Mouse (Mus musculus) MN1 (cell line): Measurements from ENCODE around the gene AI597479.
"Not testable (repeated sequence)": the region's sequence is repeated elsewhere in the genome, so short reads cannot be mapped to it uniquely, and the experiment has no call there.

Experiments
- DNase-seq: peaks from one replicate; pipeline ENCODE4 v3.0.0-alpha.2; 2016; ENCODE audit warnings: low spot score

AI597479 gene

DNA sequence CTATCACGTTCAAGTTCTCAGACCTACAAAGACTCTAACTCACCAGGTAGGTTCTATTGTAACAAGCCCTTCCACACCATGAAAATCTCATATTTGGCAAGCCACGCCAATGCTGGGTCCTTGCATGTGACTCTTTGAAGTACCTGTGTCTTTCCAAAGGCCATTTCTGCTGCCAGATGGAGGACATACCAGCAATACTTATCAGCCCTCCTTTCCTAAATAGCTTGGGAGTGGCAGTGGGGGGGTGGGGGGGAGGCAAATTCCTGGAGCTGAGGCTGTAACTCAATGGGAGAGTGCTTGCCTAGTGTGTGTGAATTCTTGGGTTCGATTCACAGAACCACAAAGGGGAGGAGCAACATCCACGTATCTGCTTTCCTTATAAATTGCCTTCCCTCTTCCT lies 26.2 kb downstream of the AI597479 start:
- no peak for DNase-seq

DNA sequence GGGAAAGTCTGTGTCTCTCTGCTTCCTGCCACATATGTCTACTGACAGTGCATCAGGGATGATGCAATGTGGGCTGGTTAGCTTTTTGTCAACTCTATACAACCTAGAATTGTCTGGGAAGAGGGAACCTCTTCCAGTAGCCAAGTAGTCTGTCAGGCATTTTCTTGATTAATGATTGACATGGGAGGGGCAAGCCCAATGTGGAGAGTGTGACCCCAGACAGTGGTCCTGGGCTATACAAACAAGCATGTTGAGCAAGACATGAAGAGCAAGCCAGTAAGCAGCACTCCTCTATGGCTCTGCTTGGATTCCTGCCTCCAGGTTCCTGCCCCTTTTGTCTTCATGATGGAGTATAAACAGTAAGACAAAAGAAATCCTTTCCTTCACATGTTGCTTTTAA lies 28.7 kb downstream of the AI597479 start:
- no peak for DNase-seq

DNA sequence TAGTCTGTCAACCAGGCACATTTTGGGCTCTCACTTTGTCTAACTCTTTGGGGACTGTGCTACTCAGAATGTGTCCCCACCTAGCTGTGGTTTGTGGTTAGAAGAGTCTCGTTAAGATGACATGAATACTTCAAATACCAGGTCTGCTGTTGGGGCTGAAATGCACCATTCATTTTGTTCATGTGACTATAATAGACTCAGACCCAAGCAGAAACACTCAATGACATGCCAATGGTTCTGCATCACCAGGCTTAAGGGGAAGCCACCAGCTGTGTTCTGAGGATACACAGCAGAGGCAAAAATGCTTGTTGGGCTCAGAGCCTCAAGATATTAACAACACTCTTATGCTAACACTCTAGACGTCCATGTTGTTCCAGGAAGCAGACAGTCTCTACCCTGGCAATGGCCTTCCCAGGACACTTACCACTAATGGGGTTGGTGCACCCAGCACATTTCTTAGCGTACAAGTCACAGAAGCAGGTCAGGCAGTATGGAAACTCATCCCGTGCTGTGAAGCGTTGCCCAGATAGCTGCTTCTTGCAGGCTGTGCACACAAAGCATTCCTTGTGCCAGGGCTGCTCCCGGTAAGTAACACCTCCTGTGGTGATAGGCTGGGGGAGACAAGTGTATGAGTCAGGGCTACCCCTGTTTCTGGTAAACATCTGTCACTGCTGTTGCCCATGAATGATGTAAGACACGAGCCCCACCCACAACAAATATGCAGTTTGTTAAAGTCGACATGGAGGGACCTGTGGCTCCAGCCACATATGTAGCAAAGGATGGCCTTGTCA lies 29.5 kb downstream of the AI597479 start:
- no peak for DNase-seq

DNA sequence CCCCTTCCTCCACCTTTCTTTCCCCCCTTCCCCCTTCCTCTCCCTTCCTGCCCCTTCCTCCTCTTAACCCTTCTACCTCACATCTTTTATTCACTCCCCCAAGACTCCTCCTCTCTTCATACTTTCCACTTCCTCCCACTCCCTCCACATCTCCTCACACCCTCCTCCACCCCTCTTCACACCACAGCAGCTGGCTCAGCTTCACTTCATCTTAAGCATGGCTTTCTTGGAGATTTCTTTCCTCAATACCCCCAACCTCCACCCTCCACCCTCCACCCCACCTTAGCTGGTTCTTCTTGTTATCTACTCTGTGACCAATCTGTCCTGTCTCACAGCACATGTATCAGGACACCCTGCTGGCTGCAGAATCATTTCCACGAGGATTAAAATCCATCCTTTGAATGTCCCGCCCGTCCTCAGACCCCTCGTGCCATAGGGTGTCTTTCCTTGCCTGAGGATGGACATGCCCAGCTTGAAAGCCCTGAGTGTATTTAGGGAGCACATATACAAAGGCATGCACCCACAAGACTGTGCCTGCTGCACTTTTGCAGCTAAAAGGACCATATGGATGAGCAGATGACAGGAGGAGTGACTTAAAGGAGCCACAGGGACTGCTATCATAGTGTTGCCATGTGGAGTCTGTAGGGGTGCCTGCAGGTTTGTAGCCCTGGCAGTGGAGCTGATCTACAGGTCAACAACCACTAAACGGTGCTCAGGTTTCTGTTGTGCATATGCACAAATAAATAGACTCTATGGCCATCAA lies 31.9 kb downstream of the AI597479 start:
- DNase-seq, result no peak

DNA sequence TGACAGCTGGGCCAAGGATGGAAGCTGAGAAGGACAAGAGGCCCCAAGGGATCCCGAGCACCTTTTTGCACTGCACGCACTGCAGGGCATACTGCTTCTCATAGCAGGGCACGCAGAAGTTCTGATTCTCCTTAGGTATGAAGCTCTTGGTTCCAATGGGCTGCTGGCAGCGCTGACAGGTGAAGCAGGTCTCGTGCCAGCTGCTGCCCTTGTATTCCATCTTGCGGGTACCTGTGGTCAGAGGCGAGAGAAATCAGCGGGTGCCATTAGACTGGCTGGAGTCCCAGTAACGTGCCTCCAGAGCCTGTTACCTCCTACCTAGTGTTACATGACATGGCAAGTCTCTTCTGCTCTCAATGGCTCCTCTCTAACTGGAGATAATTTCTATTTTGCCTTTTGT lies 33.1 kb downstream of the AI597479 start:
- no peak for DNase-seq

DNA sequence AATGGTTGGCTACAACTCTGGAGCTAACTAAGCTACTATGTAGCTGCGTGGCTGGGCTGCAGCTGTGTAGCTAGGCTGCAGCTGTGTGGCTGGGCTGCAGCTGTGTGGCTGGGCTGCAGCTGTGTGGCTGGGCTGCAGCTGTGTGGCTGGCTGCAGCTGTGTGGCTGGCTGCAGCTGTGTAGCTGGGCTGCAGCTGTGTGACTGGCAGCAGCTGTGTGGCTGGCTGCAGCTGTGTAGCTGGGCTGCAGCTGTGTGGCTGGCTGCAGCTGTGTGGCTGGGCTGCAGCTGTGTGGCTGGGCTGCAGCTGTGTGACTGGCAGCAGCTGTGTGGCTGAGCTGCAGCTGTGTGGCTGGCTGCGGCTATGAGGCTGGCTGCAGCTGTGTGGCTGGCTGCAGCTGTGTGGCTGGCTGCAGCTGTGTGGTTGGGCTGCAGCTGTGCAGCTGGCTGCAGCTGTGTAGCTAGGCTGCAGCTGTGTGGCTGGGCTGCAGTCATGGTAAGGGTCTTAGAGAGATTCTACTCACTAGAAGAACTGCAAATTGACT lies 38.0 kb downstream of the AI597479 start:
- not testable (repeated sequence) for DNase-seq

DNA sequence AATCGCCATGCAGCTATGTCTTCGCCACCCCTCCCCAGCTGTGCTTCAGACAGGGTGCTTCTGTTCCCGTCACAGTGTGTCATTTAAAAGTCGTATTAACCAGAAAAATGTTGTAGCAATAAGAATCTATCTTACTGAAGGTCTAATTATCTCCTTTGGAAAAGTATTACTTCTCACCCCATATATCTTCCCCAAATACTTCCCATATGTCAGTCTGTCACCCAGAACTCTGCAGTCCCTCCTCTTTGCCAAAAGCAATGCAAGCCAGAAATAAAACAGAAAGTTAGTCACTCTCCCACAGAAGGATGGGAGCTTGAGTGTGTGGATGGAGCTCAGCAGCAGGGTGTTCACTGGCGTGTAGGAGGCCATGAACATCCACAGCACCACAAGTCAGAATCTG lies 38.8 kb downstream of the AI597479 start:
- DNase-seq, result no peak

DNA sequence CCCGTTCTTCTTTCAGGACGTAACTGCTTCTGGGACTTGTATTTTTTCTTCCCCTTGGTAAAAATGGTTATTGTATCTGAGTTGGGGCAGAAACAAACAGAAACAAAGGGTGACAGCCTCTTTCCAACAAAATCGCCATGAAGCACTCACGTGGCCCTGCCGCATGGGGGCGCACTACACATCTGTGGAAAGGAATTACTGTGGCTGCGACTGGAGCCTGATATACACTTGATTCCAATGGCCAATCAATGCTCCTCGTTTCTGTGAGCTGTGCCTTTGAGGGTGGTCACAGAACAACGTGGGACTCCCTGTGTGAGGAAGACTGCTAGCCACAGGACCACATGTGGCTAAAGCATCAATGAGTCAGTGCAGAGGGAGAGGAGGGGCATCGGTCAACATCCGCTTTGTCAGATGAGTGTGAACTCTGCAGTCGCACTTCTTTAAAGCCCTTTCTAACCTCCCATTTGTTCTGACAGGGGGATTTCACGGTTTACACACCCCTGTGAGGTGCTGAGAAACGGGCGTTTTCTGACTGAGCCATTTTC lies 39.8 kb downstream of the AI597479 start:
- no peak for DNase-seq

DNA sequence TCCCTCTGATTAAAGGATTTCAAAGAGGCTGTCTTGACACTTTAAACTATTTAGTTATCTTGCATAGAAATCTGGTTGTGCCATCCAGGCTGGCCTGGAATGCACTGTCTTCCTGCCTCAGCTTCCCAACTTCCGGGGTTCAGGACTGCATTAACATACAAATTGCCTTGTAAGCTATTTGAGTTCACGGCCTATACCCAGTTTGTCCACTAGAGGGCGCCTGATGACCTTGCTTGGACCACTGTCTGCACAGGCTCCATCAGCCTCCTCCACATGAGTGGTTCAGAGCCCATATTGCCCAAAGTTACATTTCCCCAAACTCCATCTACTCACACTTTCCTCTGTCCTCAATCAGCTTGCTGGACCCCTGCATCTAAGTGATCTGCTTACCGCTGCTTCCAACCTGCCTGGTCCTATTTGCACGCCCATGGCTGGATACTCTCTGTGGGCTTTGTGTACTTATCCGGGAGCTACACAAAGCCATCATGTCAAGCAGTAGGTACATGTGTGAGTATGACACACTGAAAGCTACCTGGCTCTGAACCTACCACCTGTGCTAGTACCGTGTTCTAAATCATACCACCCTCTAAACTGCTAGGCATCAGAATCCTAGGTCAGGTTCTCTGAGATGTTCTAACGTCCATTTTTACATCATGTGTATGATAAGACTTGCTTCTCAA lies 41.2 kb downstream of the AI597479 start:
- peak; percentile 90 for DNase-seq

DNA sequence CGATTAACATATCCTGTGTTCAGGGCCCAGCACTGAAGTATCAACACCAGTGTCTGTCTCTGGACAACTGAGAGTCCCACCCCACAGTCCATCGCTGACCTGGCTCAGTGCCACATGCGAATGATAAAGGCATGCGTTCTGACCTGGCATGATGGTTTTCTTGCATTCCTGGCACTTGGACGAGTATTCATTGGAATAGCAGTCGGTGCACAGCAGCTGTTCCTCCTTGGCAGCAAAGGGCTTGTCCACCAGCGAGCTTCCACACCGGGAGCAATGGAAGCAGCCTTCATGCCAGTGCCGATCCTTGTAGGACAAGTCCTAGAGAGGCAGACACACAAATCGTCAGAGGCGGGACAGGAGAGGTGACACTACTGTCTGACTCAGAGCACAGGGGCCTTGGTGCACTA lies 43.0 kb downstream of the AI597479 start:
- peak; percentile 29 for DNase-seq

DNA sequence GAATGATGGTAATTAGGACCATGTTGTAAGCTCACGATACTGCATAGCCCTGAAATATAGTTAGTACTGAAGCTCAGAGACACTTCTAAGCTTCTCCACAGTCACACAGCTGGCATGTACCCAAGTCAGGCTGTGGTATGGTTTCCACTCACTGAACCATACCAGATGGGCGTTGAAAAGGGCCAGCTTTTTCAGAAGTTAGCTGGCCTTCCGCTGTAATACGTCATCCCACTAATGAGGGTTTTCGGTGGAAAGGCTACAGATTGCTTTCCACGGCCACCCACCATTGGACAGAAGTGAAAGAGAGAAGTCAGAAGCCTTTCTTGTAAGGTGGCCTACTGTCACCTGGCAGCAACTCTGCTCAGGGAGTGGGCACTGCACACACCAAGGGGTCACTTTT lies 44.3 kb downstream of the AI597479 start:
- DNase-seq, result no peak

DNA sequence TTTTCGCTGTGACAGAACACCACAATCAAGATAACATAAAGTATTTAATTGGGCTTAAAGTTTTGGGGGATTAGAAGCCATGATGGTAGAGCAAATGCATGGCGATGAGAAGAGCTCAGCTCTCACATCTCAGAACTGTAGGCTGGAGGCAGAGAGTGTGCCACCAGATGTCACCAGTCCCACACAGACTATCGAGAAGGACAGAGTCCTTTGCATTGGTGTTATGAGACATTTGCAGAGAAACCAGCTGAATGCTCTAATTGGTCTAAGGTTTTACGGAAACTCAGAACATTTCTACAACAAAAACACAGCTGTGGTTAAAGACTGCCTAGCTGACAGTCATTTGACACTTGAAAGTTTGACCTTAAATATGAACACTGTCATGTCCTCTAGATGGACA lies 44.8 kb downstream of the AI597479 start:
- DNase-seq, result no peak

DNA sequence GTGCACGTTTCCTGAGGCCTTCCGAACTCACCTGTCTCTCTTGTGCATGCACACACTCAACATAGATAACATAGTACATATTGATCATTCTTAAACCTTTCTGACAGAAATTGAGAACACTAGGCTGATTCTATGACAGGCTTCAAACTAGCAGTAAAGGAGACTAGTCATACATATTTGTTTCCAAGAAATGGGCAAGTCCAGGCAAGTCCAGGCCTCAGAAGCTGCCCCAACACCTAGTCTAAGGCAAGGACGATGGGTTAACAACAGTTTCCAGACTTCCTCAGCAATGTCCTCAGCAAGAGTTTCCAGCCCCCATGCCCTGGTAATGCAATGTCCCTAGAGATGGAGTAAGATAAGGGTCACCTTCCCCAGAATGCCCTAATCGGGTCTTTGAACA lies 45.3 kb downstream of the AI597479 start:
- no peak for DNase-seq

DNA sequence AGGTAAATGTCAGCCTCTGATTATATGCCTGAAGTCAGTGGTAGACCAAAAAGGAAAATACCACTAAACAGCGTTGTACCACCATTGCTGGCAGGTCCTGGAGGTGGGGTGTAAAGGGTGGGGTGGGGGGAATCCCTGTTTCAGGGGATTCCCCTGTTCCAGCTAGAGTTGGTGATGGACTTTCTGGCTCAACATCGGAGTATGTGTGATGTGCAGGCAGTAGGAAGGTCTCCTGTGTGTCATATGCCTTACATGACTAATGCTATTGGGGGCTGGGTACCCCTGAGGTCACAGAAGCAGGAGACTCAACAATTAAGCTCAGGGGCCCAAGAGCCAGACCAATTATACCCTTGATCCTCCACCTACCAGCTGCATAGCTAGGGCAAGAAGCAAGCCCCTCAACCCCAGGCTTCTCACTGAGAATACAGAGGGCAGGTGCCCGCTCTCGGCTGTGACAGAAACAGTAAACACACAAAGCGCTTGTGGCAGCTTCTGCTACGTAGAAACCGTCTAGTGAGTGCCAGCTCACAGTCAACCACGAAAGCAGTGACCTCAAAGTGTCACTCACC lies 45.9 kb downstream of the AI597479 start:
- no peak for DNase-seq

DNA sequence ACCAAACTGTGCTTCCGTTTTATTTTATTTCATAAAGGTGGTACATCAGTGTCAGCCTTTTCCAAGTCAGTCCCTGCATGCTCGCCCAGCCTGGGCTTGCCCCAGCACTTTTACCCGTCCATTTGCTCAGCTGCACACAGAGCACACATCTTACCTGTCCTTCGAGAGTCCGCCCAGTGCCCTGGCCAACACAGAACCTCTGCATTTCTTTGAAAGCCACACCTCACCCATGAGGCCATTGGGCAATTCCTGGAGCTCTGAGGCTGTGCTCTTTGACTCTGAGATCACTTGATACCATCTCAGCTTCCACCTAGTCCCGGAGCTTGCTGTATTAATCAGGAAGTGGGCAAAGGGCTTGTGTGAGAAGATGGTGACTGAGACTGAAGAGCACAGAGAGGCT lies 46.9 kb downstream of the AI597479 start:
- DNase-seq, result no peak

DNA sequence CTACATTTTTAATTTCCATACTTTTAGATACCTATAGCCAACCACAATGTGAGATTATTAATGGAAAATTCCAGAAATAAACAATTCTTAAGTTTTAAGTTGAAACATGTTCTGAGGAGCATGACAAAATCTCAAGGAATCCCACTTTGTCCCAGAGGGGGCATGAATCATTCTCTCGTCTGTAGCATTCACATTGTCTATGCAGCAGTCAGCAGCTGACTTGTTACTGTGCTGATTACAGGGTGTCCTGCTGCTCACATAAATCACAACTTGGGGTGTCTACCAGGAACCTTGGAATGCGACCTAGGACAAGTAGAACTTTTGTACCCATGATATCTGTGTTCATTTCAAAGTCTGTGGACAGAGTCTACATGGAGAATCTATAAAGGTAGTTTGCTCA lies 49.0 kb downstream of the AI597479 start:
- no peak for DNase-seq

DNA sequence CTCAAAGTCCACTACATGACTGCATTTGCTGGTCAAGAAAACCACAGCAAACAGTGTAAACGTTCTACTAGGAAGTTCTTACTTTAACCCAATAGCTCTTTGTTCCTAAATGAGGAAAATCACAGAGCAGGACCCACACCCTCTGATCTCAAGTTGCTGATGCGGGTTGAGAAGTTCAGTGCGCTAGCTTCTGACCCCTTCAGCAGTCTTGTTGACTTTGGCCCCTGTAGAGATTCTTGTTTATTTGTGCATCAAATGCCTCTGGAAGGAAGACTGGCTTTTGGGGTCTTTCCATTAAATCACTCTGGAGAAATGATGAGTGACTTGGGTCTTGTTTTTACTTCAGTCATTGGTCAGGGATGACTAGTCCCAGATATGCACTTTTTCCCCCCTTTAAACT lies 51.7 kb downstream of the AI597479 start:
- no peak for DNase-seq

DNA sequence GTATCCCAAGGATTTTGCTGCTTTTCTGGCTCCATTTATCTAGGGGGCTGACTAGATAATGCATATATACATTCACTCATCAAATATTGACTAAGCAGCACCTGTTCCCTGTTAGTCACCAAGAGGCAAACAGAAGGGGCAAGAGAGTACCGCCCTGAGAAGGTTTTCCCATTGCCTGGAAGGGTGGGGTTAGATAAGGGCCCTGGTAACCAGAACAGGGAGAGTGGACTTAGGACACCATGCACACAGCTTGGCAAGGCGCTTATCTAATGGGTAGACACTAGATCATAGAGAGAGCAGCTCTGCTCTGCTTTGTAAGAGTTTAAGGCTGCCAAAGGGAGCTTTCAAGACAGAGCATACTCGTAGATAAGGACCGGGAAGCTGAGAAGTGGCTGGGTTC lies 54.1 kb downstream of the AI597479 start:
- DNase-seq, result no peak

DNA sequence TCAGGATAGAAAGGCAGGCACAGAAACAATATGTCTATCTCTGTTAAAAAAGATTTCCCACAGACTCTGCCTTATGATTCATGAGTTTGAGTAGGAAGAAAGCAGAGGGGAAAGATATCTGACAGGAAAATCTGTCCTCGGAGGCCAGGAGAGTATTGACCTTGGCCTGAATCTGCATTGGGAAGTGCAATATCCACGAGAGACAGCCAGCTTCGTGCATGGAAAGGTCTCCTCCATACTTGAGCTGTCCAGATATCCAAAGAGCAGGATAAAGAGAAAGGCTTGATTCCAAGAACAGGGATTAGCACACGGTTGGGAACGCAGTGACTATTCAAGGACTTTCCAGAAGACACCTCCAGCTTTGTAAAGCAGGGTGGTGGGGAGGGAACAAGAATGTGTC lies 55.0 kb downstream of the AI597479 start:
- no peak for DNase-seq

DNA sequence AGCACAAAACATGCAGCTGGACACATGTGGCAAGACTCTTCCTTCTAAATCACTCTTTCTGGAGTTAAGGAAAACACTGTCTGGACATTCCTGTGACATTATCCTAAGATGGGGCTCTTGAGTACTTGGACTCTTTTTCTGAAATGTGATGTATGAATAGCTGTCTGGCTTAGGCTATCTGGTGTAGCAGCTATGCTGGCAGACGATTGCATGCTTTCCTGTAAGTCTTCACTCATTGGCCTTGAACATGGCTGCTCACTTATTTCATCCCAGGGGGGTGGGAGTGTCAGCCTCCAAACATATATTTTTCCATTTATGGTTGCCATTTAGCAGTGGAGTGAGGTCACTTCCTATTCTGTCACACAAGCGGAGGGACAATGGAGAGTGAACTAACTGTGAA lies 56.0 kb downstream of the AI597479 start:
- no peak for DNase-seq

DNA sequence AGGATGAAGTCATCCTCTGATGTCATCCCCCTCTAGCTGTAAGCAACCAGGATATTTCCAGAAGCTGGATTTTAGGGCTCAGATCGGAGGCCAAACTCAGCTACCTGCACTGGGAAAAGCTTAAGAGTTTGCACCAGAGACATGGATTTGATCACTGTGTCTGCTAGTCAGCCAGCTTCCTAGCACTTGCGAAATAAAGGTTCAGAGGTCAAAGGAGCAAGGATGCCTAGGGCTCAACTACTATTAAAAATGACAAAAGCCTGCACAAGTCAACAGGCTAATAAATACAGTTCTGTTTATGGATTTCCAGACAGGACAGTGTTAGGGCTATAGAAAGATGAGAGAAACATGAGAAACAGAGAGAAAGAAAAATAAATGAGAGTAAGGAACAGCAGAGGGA lies 59.4 kb downstream of the AI597479 start:
- no peak for DNase-seq

DNA sequence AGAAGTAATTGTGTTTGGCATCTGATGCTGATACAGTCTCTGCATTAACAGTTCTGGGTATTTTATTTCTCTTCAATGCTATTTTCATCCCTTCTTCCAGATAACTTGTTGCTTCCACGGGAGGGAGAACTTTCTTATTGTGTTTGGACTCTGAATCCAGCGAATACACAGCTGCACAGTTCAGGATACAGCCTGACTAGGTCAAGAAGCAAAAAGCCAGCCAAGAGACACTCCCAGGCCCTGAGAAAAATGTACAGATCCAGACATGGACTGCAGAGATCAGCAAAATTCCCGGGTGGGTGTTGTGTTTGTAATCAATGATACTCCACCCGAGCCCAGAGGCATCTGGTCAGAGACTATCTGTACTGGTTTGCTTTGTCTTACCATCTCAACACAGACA lies 60.9 kb downstream of the AI597479 start:
- DNase-seq, result no peak
